Mouse (Mus musculus) liver, adult (tissue): ENCODE measurements around the gene Borcs8.

Experiments
- GATA4 ChIP-seq: IDR thresholded peaks from 2 replicates; pipeline ENCODE4 v1.6.1; 2014; ENCODE audit warnings: mild to moderate bottlenecking, low read length; ENCODE audit not compliant: insufficient replicate concordance

Gene Borcs8

DNA sequence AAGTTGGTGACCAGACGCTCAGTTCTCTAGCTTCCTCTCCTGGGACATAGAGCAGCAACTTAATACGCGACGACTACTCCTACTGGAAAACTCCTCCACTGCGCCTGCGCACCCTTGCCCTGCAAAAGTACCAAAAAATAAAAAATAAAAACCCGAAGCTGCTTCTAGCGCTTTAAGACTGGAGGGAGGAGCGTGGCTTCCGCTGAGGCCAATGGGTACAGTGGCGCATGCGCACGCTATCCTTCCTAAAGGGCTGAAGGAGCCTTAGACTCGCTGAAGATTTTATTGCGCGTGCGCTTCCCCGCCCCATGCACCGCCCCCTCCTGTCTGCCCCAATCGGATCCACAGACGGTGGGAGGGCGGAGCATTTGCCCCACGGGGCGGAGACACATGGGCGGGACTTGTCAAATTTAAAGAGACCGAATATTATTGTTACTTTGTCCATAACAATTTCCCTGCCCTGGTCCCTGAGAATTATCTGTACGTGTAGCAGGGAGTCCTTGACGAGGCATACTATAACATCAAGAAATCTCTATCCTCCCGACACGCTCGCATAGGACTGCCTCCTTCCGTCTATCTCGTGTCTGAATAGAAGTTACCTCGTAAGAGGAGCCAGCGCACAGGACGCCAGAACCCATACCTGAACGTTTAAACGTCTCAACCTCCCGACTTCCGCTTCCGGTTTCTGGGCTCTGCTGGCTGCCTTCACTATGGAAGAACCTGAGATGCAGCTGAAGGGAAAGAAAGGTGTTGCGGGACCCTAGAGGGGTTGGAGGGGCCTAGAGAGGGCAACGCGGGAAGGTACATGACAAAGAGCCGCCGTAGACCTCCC is at the start of gene Borcs8, which contains the start of the genes Rfxank and Mef2b:
TSS of gene Borcs8 (plus strand) at position 474 of the 832 bp plus-strand sequence.
TSS of gene Rfxank (minus strand) at position 129 of the 832 bp plus-strand sequence.
TSS of gene Mef2b (plus strand) at position 686 of the 832 bp plus-strand sequence.
- TF ChIP-seq GATA4 = no peak

DNA sequence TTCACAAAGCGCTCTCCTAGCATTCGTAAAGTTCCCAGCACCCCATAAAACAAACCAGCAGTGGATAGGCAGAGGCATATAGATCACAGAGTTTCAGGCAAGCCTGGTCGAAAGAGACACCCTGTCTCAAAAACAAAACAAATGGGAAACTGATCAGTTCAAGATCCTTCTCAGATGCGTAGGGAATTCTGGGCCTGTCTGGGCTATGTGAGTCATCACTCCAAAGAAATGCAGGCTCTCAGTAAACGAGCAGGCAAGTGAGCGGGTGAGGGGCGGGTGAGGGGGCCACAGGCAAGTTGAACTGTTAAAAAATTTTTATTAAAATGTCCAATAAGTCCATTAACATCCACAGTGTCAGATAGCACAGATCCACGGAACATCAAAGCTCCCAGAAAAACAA is 46.5 kb upstream of the Borcs8 start:
- no peak for TF ChIP-seq GATA4

DNA sequence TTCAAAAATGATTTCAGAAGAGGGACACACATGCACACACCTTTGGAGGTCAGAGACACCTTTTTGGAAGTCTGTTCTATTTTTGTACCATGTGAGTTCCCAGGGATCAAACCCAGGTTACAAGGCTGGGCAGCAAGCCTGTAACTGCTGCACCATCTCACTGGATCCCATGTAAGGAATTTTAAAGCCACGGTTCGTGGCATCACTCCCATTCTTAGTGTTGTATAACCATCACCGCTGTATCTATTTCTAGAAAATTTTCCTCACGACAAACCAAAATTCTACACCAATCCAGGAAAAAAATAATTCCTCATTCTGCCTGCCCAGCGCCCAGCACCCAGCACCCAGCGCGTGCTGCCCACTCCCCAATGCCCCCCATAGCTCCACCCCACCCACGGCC is 40.0 kb upstream of the Borcs8 start:
- TF ChIP-seq GATA4 = no peak

DNA sequence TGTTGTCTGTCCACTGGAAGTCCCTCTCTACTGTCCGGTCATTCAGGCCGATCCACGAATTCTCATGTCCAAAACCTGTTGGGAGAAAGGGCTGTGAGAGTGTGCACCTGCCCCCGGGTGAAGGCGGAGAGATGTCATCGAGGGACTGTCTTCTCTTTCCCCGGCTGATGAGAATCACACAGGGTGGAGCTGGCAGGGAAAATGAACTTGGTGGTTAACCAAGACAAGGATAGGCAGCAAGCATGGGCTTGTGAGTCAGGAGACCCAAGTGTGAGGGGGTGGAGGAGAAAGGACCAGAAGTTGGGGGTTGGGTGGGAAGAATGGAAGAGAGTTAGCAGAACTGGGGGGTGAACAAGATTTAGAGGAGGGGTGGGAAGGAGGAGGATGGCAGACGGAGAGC is 39.1 kb upstream of the Borcs8 start:
- TF ChIP-seq GATA4 = no peak

DNA sequence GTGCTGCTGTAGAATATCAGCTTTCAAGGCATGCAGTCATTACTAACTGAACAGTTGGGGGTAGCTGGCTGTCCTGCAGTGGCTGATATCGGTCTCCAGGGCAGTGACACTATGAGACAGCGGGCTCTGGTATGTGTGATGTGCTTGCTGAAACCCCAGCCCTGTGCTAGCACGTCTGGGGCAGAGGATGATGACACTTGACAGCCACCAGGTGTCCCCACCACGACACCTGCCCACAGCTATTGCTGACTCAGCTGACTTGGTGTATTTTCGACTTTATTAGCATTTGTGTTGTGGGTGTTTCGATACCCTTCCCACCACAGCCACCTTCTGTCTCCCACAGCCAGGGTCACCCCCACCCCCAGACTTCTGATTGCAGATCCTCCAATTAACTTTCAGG is 34.8 kb upstream of the Borcs8 start:
- TF ChIP-seq GATA4 = no peak

DNA sequence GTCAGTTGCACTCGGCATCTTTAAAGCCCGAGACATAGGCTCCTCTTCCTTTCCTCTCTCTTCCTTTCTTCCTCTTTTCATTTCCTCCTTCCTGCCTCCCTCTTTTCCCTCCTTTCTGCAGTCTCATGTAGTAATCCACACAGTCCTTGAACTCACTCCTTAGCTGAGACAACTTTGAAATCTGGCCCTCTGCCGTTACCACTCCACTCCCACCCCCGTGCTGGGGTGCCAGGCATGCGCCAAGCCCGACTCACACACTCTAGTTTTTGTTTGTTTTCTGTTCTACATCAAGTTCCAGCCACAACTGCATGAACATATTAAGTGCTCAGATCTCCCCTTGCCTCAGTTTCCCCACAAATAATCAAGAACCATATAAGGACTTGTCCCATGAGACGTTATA is 34.4 kb upstream of the Borcs8 start:
- TF ChIP-seq GATA4 = no peak

DNA sequence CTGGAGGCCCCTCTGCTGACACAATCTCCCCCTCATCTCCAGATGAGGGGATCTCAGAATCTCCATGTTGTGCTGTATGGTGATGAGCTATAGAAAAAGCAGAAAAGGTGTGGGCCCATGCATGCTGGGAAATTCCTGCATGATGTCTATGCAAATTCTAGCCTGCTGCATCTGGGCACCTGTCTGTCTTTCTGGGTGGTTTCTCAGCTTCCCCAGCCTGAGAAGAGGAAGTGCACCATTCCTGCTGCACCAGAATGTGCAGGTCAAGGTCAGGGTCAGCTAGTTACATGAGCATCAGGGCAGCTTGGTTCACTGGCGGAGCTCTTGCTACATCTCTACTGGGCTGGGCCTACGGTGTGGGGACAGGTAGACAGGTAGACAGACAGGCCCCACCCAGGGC is 28.8 kb upstream of the Borcs8 start:
- TF ChIP-seq GATA4 = no peak

DNA sequence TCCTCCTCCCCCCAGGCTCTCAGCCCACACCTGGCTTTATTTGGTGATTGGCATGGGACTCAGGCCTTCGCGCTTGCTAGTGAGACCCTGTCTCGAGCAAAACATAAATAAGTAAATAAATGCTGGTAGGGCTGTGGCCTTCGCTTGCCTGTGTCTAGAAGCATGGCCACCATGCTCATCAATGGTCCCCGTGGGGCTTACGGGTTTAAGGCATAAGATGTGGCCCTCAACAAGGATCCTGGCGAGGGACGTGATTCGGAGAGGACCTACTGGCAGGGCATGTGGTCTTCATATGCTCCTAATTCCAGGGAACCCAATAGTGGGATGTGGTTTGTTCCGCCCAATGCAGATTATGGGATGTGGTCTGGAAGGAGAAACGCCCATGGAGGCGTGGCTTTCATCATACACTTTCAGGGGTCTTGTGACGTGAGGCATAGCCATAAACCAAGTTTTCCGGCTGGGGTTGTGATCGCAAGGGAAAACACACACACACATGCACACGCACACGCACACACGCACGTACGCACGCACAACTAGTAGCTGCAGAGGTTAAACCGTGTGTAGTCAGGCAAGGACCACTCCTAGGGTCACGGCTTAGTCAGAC is 28.0 kb upstream of the Borcs8 start:
- no peak for TF ChIP-seq GATA4

DNA sequence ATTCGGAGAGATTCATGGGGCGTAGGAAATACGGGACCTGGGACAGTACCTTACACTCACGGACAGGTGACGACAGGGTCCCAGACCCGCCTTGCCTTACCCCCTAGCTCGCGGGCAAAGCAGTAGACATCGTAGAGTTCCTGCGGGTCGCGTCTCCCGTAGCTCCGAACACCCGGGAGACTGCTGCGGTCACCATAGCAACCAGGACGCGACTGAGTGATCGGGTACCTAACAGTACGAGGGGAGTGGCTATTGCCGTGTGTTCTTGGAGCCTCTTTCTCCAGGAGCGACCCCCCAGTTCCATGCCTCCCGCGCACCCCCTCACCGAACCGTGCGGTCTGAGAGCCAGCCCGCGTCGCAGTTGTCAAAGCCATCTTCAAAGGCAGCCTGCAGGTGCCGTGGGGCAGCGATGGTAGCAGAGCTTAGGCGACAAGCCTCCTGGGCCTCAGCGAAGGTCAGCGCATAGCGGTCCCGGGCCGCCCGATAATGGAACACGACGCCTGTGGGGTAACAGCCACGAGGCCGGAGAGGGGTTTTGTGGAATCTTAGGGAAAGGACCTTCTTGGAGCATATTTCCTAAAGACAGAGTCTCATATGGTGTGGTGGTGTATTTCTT is 26.8 kb upstream of the Borcs8 start:
- no peak for TF ChIP-seq GATA4

DNA sequence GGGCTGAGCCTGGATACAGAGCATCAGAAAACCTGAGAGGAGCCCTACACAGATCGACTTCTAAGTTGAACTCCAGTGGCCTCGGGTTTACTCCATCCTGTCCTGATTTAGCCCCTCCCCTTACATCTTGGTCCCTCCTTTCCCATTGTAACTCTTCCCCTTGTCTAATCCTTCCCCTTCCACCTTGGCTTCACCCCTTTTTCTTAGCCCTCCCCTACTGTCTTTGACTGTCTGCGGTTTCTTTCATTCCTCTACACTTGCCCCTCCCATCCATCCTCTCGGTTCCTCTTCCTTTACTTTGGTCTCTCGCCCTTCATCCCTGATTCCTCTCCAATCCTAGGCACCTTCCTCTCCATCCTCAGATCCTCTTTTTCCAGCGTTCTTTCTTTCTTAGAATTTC is 24.8 kb upstream of the Borcs8 start:
- TF ChIP-seq GATA4 = no peak

DNA sequence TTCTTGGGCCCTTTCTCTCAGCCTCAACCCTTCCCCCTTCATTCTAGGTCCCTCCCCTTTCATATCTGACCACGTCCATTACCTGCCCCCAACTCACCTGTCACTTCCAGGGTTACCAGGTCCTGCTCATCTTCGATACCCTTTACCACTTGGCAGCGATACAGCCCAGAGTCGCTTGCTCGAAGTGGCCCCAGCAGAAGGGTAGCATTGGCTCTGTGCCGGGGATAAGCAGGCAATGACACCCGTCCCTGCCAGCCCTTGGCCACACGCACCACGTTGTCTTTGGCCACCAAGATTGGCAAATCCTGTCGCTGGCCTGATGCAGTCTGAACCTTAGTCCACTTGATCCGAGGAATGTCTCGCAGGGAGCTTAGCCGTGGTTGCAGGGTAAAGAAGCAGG is 24.4 kb upstream of the Borcs8 start:
- no peak for TF ChIP-seq GATA4

DNA sequence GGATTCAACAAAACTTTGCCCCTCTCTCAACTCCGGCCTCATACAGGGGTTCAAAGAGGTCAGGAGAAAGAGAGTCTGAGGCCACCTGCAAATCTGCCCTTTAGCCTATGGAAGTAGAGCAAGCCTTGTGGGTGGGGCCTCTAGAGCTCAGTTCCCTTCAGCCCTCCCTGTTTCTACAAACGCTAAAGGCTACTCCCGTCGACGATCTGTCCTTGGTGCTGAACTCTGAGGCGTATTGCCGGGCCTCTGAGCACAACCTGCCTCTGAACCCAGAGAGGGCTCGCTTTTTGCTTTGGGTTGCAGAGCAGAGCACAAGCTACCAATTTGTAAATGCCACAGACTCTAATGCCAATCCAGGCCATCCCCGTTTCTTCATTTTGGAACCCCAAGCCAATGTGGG is 21.7 kb upstream of the Borcs8 start:
- no peak for TF ChIP-seq GATA4

DNA sequence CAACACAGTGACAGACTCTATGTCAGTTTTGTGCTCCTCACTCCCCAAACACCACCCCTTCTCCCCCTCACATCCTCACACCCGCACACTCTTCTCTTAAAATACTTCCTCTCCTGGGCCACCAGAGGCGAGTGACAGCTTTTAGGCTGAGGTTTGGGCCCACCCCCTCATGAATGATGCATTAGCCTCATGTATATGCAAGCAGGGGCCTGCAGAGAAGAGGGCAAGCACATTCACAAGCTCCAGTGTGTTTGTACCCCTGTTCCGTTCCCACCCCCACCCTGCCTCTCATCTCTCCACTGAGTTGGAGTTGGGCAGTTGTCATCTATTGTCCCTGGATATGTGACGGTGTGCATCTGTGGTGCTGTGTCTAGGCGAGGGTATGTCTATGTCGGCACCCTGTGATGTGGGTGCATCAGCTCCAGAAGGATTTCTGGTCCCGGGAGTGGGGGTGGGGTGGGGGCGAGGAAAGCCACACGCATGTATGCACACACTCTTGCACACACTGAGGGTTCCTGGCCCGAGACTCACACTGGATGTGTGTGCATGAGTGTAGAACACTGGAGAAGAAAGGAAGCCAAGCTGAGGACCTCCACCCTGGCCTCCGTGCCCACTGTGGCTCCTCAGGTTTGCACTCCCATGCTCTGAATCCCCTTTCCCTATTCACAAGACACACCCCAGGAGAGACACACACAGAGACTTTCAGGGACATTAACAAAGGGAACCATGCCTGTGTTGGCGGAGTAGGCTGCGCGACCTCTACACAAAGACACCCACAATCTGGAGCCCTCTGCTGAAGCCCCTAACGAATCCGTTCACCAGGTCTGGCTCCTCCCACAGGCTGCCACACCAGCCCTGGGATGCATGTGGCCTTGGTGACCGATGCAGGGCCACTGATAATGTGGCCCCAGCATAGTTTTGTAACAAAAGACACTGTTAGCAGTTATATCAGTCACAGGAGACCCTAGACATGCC is 20.3 kb upstream of the Borcs8 start:
- TF ChIP-seq GATA4 = no peak

DNA sequence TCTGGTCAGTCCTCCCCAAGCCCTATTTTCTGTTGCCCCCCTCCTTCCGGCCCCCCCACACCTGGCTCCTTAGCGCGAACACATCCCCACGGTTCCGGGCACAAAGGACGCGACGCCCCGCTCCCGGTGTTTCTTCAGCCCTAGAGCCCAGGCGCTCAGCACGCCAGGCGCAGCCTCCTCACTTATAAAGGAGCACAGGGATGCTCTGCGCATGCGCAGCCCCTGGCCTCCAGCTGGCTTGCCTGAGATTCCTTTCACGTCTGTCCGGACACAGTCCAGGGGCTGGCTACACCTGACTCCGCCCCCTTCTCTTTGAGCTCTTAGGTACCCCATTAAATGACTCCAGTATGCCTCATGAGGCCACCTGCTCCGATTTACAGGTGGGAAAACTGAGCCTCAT is 18.6 kb upstream of the Borcs8 start, which contains the start of gene Ncan:
TSS of gene Ncan (minus strand) at position 207 of the 400 bp plus-strand sequence.
- TF ChIP-seq GATA4 = no peak

DNA sequence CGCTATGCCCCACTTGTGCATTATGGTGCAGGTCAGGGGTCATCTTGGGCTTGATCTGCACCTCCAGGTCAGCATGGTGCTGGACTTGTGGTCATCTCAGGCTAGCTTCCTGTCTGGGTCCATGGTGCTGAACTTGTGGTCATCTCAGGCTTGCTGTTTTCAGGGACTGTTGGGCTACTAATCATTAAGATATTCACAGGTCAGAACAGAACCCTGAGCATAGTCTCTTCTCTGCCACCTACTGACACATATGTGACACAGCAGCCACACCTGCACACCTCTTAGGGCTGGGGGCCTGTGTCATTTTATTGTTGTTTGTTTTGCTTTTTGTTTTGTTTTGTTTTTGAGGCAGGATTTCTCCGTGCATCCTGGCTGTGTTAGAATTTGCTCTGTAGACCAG is 16.4 kb upstream of the Borcs8 start:
- no peak for TF ChIP-seq GATA4

DNA sequence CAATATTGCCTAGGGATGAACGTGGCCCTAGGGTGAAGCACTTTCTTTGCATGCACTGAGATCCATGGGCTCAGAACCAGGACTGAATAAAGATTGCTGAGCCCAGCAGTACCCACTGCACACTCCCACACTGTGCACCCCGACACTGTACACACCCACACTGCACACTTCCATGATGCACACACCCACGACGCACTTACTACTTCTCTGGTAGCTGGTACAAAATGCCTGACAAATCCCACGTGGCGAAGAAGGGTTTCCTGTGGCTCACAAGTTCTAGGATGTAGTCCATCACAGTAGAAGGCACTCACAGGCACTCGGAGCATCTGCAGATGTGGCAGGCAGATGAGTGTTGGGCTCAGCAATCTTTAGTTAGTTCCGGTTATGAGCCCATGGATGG is 14.3 kb upstream of the Borcs8 start:
- no peak for TF ChIP-seq GATA4

DNA sequence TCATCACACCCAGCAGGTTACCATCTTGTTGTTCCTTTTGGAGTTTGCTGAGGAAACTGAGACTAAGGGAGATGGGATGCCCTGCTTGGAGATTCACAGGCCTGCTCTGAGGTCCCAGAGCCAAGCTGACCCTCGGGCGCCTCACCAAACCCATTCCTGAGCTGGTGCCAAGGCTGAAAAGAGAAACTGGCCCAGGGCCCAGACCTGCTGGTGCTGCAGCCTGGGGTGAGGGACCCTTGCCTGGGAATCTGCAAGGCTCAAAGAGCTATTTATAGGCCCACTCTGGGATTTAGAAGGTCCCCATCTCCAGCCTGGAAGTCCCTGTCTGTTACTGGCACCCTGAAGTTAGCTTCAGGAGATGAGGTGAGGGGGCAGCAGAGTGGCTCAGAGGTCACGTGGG is 10.9 kb upstream of the Borcs8 start:
- TF ChIP-seq GATA4 = no peak
